In the genomic region with DNA sequence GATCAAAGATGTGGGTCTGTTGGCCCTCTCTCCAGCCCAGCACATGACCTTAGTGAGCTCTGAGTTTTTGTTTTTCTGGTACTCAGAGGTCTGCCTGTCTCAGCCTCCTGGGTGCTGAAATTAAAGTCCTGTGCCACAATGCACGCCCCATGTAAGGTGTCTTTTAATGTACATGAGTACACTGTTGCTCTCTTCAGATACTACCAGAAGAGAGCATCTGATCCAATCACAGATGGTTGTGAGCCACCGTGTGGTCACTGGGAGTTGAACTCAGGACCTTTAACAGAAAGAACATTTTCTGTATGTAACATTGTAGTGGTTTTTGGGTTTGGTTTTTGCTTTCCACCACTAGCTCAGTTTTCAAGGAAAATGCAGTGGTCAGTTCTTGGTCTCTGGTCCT, we compare ENCODE assay signal across 38 mouse cellular contexts. TPM values are rescaled to one million over a fixed set of nuclear protein-coding genes. Genes with fewer than 3 reads are reported as not detected.
DNase-seq lines count a peak whose midpoint lies in the region; ATAC-seq and TF ChIP-seq lines count a peak whose summit lies in the region.
"Had no signal": no experiment of that assay in that cellular context is flagged by ENCODE, and none has a peak within 500 bp of the region (broad histone marks: within the 10 kb centered on the region; RNA-seq: fewer than 3 reads in every experiment).

No protein-coding gene starts in this region.

- H3K9ac ChIP-seq in liver, embryonic 12.5 days, result peak overlapping the region; percentile 15; the same call in 1 of the 2 replicates
- no peak overlapping the region for H3K9ac ChIP-seq in liver, postnatal 0 days (replicated peaks)
- peak overlapping the region; percentile 96 for H3K9ac ChIP-seq in ES-Bruce4 (ENCODE audit: low read depth, poor library complexity, severe bottlenecking)
- H3K9ac ChIP-seq: embryonic facial prominence, embryonic 12.5 days; forebrain, embryonic 12.5 days; hindbrain, embryonic 12.5 days; intestine, embryonic 15.5 days; limb, embryonic 12.5 days; lung, embryonic 14.5 days; neural tube, embryonic 12.5 days had no signal

- no peaks in the 10 kb centered on the region for H3K9me3 ChIP-seq in liver, embryonic 12.5 days (replicated peaks)
- no peaks in the 10 kb centered on the region for H3K9me3 ChIP-seq in liver, postnatal 0 days (ENCODE audit: low read length)
- no peaks in the 10 kb centered on the region for H3K9me3 ChIP-seq in ES-Bruce4 (replicated peaks; ENCODE audit: control insufficient read depth, insufficient read depth, low read length, poor library complexity, severe bottlenecking)
- no peaks in the 10 kb centered on the region for H3K9me3 ChIP-seq in embryonic facial prominence, embryonic 10.5 days
- no peaks in the 10 kb centered on the region for H3K9me3 ChIP-seq in forebrain, embryonic 10.5 days
- H3K9me3 ChIP-seq: embryonic facial prominence, embryonic 12.5 days; forebrain, embryonic 12.5 days; heart, embryonic 10.5 days; hindbrain, embryonic 12.5 days; intestine, embryonic 15.5 days; kidney, embryonic 15.5 days; limb, embryonic 12.5 days; neural tube, embryonic 12.5 days had no signal

- H3K4me3 ChIP-seq in liver, embryonic 12.5 days, result no peak overlapping the region
- no peak overlapping the region for H3K4me3 ChIP-seq in liver, postnatal 0 days (ENCODE audit: low read depth, low read length)
- H3K4me3 ChIP-seq in ES-Bruce4 (ENCODE audit: low read depth, low read length), result peak overlapping the region; percentile 14; the same call in 1 of the 2 replicates
- H3K4me3 ChIP-seq in embryonic facial prominence, embryonic 10.5 days, result peak overlapping the region; percentile 99; the same call in 1 of the 2 replicates
- no peak overlapping the region for H3K4me3 ChIP-seq in forebrain, embryonic 10.5 days
- H3K4me3 ChIP-seq: embryonic facial prominence, embryonic 12.5 days; erythroblast, embryonic 14.5 days; hindbrain, embryonic 12.5 days; intestine, embryonic 15.5 days; left cerebral cortex, adult 2 months; limb, embryonic 12.5 days; neural tube, embryonic 12.5 days had no signal

- TF ChIP-seq POLR2A in ES-Bruce4 (IDR thresholded peaks at IDR 0.05; ENCODE audit: insufficient read depth, low read length), result no peak

- DNase-seq in liver, postnatal 0 days, result no peak
- no peak for DNase-seq in embryonic facial prominence, embryonic 10.5 days (ENCODE audit: low spot score)
- no peak for DNase-seq in kidney, adult 8-10 months
- no peak for DNase-seq in forebrain, embryonic 10.5 days (ENCODE audit: extremely low spot score, low spot score)
- DNase-seq in gastrocnemius, postnatal 4 days (ENCODE audit: low spot score in 2 of 2), result no peak
- DNase-seq: adrenal gland, adult 8-10 months; B cell, adult 2 months; cerebellum, adult 8-10 months; cerebellum, postnatal 25 days; gastrocnemius, postnatal 14 days; heart, postnatal 36 days; kidney, postnatal 25 days; lung, embryonic 14.5 days; lung, postnatal 14 days; right cerebral cortex, adult 18-20 months; right cerebral cortex, postnatal 4 days; thymus, adult 2 months; thymus, postnatal 36 days had no signal

- ATAC-seq in liver, embryonic 12.5 days, result no peak
- ATAC-seq in liver, postnatal 0 days, result no peak
- ATAC-seq: hindbrain, postnatal 0 days; intestine, embryonic 15.5 days; midbrain, embryonic 16.5 days had no signal

- TF ChIP-seq EP300 in liver, postnatal 0 days (IDR thresholded peaks at IDR 0.05; ENCODE audit: low read depth), result no peak
- no peak for TF ChIP-seq EP300 in ES-Bruce4 (IDR thresholded peaks at IDR 0.05; ENCODE audit: insufficient read depth, low read depth, low read length)

- H3K4me2 ChIP-seq in liver, embryonic 12.5 days, result peak overlapping the region; percentile 88; the same call in 1 of the 2 replicates
- H3K4me2 ChIP-seq in liver, postnatal 0 days (ENCODE audit: low read depth, low read length), result no peak overlapping the region
- H3K4me2 ChIP-seq: embryonic facial prominence, embryonic 12.5 days; forebrain, embryonic 12.5 days; hindbrain, embryonic 12.5 days; limb, embryonic 12.5 days; neural tube, embryonic 12.5 days had no signal

- no peaks in the 10 kb centered on the region for H3K27me3 ChIP-seq in liver, embryonic 12.5 days (replicated peaks)
- H3K27me3 ChIP-seq in liver, postnatal 0 days (ENCODE audit: insufficient read depth, low read length), result no peaks in the 10 kb centered on the region
- H3K27me3 ChIP-seq in ES-Bruce4 (ENCODE audit: control insufficient read depth, insufficient read depth, low read length, poor library complexity, severe bottlenecking), result no peaks in the 10 kb centered on the region
- no peaks in the 10 kb centered on the region; the same call in 1 of the 2 replicates for H3K27me3 ChIP-seq in embryonic facial prominence, embryonic 10.5 days (replicated peaks; ENCODE audit: low read depth, poor library complexity, severe bottlenecking)
- no peaks in the 10 kb centered on the region; the same call in 1 of the 2 replicates for H3K27me3 ChIP-seq in forebrain, embryonic 10.5 days (ENCODE audit: poor library complexity, severe bottlenecking)
- H3K27me3 ChIP-seq: intestine, embryonic 15.5 days; kidney, embryonic 15.5 days; neural tube, embryonic 12.5 days had no signal

- peaks cover 42% of the 10 kb centered on the region for H3K4me1 ChIP-seq in liver, embryonic 12.5 days
- peaks cover 15% of the 10 kb centered on the region for H3K4me1 ChIP-seq in liver, postnatal 0 days (ENCODE audit: insufficient read depth)
- no peaks in the 10 kb centered on the region for H3K4me1 ChIP-seq in ES-Bruce4 (ENCODE audit: control insufficient read depth, insufficient read depth, low read length)
- H3K4me1 ChIP-seq in embryonic facial prominence, embryonic 10.5 days, result peaks cover 16% of the 10 kb centered on the region
- H3K4me1 ChIP-seq in forebrain, embryonic 10.5 days, result peaks cover 16% of the 10 kb centered on the region

- H3K27ac ChIP-seq in liver, embryonic 12.5 days, result peak overlapping the region; percentile 90
- no peak overlapping the region for H3K27ac ChIP-seq in liver, postnatal 0 days (ENCODE audit: low read depth)
- peak overlapping the region; percentile 57 for H3K27ac ChIP-seq in ES-Bruce4 (ENCODE audit: insufficient read depth, low read length)
- H3K27ac ChIP-seq in embryonic facial prominence, embryonic 10.5 days (replicated peaks), result no peak overlapping the region
- H3K27ac ChIP-seq in forebrain, embryonic 10.5 days, result no peak overlapping the region
- H3K27ac ChIP-seq: embryonic facial prominence, embryonic 12.5 days; forebrain, embryonic 12.5 days; heart, embryonic 10.5 days; hindbrain, embryonic 12.5 days; hindbrain, postnatal 0 days; intestine, embryonic 15.5 days; kidney, embryonic 15.5 days; left cerebral cortex, adult 2 months; limb, embryonic 12.5 days; liver, embryonic 14.5 days; neural tube, embryonic 12.5 days had no signal

- WGBS in liver, embryonic 12.5 days (ENCODE audit: insufficient replicate concordance), result 75% methylated on average over 2 of the region's 2 CpGs
- 81% methylated on average over 2 of the region's 2 CpGs for WGBS in liver, postnatal 0 days (ENCODE audit: insufficient replicate concordance)
- 95% methylated on average over 2 of the region's 2 CpGs for WGBS in embryonic facial prominence, embryonic 10.5 days
- 87% methylated on average over 2 of the region's 2 CpGs for WGBS in forebrain, embryonic 10.5 days

- no peak for TF ChIP-seq CTCF in liver, postnatal 0 days (IDR thresholded peaks at IDR 0.05; ENCODE audit: low read depth)
- TF ChIP-seq CTCF in ES-Bruce4 (IDR thresholded peaks at IDR 0.05; ENCODE audit: low read depth, low read length), result no peak

- H3K36me3 ChIP-seq in liver, embryonic 12.5 days, result peaks cover 53% of the 10 kb centered on the region
- H3K36me3 ChIP-seq in liver, postnatal 0 days (replicated peaks; ENCODE audit: insufficient read depth, low read length), result peaks cover 45% of the 10 kb centered on the region
- H3K36me3 ChIP-seq in ES-Bruce4 (ENCODE audit: control insufficient read depth, insufficient read depth, low read length, poor library complexity, severe bottlenecking), result peaks cover 52% of the 10 kb centered on the region
- peaks cover 56% of the 10 kb centered on the region for H3K36me3 ChIP-seq in embryonic facial prominence, embryonic 10.5 days (replicated peaks)
- peaks cover 57% of the 10 kb centered on the region for H3K36me3 ChIP-seq in forebrain, embryonic 10.5 days (replicated peaks)

RNA-seq across cellular contexts. Expression of gene Rpl26, which starts 2.4 kb away (rescaled TPM):
- 938 and 976 TPM in 2 replicates for polyA plus RNA-seq in liver, embryonic 12.5 days (2016; fragmentation: Nextera tagmentation; extraction: Ambion mirVana)
- 531 and 540 TPM in 2 replicates for polyA plus RNA-seq in liver, postnatal 0 days (2015; fragmentation: Nextera tagmentation; extraction: Ambion mirVana)
- polyA plus RNA-seq in ES-Bruce4 (2011; ENCODE audit: insufficient read depth, insufficient read length, low read depth, missing spikeins), result 4,511 and 5,371 TPM in 2 replicates
- polyA plus RNA-seq in embryonic facial prominence, embryonic 10.5 days (2016; fragmentation: Nextera tagmentation; extraction: Ambion mirVana), result 1,085 and 1,128 TPM in 2 replicates
- polyA plus RNA-seq in forebrain, embryonic 10.5 days (2016; fragmentation: Nextera tagmentation; extraction: Ambion mirVana), result 1,077 and 1,081 TPM in 2 replicates
- 1,000 to 10,000 TPM; 1,219 to 1,338 TPM for total RNA-seq in gastrocnemius, postnatal 4 days (2021)

RNA-seq across cellular contexts. Expression of gene Rnf222, which starts 15.4 kb away (rescaled TPM):
- 0.07 and 0.10 TPM in 2 replicates for polyA plus RNA-seq in liver, embryonic 12.5 days (2016; fragmentation: Nextera tagmentation; extraction: Ambion mirVana)
- 0.02 and 0.07 TPM in 2 replicates for polyA plus RNA-seq in liver, postnatal 0 days (2015; fragmentation: Nextera tagmentation; extraction: Ambion mirVana)
- not detected in 2 replicates for polyA plus RNA-seq in ES-Bruce4 (2011; ENCODE audit: insufficient read depth, insufficient read length, low read depth, missing spikeins)
- polyA plus RNA-seq in embryonic facial prominence, embryonic 10.5 days (2016; fragmentation: Nextera tagmentation; extraction: Ambion mirVana), result not detected in 2 replicates
- polyA plus RNA-seq in forebrain, embryonic 10.5 days (2016; fragmentation: Nextera tagmentation; extraction: Ambion mirVana), result 0.05 and 0.11 TPM in 2 replicates
- total RNA-seq in gastrocnemius, postnatal 4 days (2021), result under 1 TPM in 1 of 2 experiments, not detected in 1; 0.07 TPM
- total RNA-seq: gastrocnemius, postnatal 14 days; heart, postnatal 36 days; layer of hippocampus, adult 18-20 months; layer of hippocampus, postnatal 10 days; left cerebral cortex, adult 2 months; left cerebral cortex, postnatal 25 days had no signal
- polyA plus RNA-seq: erythroblast, embryonic 14.5 days; hindbrain, embryonic 12.5 days; hindbrain, postnatal 0 days; midbrain, embryonic 16.5 days had no signal

RNA-seq across cellular contexts. Expression of gene Odf4, which starts 23.1 kb away (rescaled TPM):
- not detected in 2 replicates for polyA plus RNA-seq in liver, embryonic 12.5 days (2016; fragmentation: Nextera tagmentation; extraction: Ambion mirVana)
- polyA plus RNA-seq in liver, postnatal 0 days (2015; fragmentation: Nextera tagmentation; extraction: Ambion mirVana), result not detected in 2 replicates
- polyA plus RNA-seq in ES-Bruce4 (2011; ENCODE audit: insufficient read depth, insufficient read length, low read depth, missing spikeins), result not detected in 2 replicates
- not detected in 2 replicates for polyA plus RNA-seq in embryonic facial prominence, embryonic 10.5 days (2016; fragmentation: Nextera tagmentation; extraction: Ambion mirVana)
- polyA plus RNA-seq in forebrain, embryonic 10.5 days (2016; fragmentation: Nextera tagmentation; extraction: Ambion mirVana), result not detected in 2 replicates
- not detected for total RNA-seq in gastrocnemius, postnatal 4 days (2021)
- total RNA-seq: gastrocnemius, postnatal 14 days; heart, postnatal 36 days; layer of hippocampus, adult 18-20 months had no signal
- polyA plus RNA-seq: embryonic facial prominence, embryonic 12.5 days; erythroblast, embryonic 14.5 days; heart, embryonic 10.5 days; heart, embryonic 16.5 days; hindbrain, embryonic 12.5 days; intestine, embryonic 15.5 days; kidney, embryonic 15.5 days; limb, embryonic 12.5 days; liver, embryonic 14.5 days; lung, embryonic 14.5 days; neural tube, embryonic 12.5 days; spleen, adult 2 months had no signal

RNA-seq across cellular contexts. Expression of gene Ndel1, which starts 32.1 kb away (rescaled TPM):
- 40.4 and 42.0 TPM in 2 replicates for polyA plus RNA-seq in liver, embryonic 12.5 days (2016; fragmentation: Nextera tagmentation; extraction: Ambion mirVana)
- 32.8 and 33.8 TPM in 2 replicates for polyA plus RNA-seq in liver, postnatal 0 days (2015; fragmentation: Nextera tagmentation; extraction: Ambion mirVana)
- polyA plus RNA-seq in ES-Bruce4 (2011; ENCODE audit: insufficient read depth, insufficient read length, low read depth, missing spikeins), result 59.3 and 71.7 TPM in 2 replicates
- polyA plus RNA-seq in embryonic facial prominence, embryonic 10.5 days (2016; fragmentation: Nextera tagmentation; extraction: Ambion mirVana), result 56.5 and 57.4 TPM in 2 replicates
- 49.4 and 51.3 TPM in 2 replicates for polyA plus RNA-seq in forebrain, embryonic 10.5 days (2016; fragmentation: Nextera tagmentation; extraction: Ambion mirVana)
- 10 to 100 TPM; 76.4 to 86.4 TPM for total RNA-seq in gastrocnemius, postnatal 4 days (2021)

RNA-seq across cellular contexts. Expression of gene Arhgef15, which starts 53.5 kb away (rescaled TPM):
- 2.9 and 3.0 TPM in 2 replicates for polyA plus RNA-seq in liver, embryonic 12.5 days (2016; fragmentation: Nextera tagmentation; extraction: Ambion mirVana)
- 1.8 TPM in 2 replicates for polyA plus RNA-seq in liver, postnatal 0 days (2015; fragmentation: Nextera tagmentation; extraction: Ambion mirVana)
- 2.6 and 3.7 TPM in 2 replicates for polyA plus RNA-seq in ES-Bruce4 (2011; ENCODE audit: insufficient read depth, insufficient read length, low read depth, missing spikeins)
- polyA plus RNA-seq in embryonic facial prominence, embryonic 10.5 days (2016; fragmentation: Nextera tagmentation; extraction: Ambion mirVana), result 8.9 and 9.2 TPM in 2 replicates
- 6.7 and 6.8 TPM in 2 replicates for polyA plus RNA-seq in forebrain, embryonic 10.5 days (2016; fragmentation: Nextera tagmentation; extraction: Ambion mirVana)
- 10 to 100 TPM; 16.9 to 19.0 TPM for total RNA-seq in gastrocnemius, postnatal 4 days (2021)
- polyA plus RNA-seq: erythroblast, embryonic 14.5 days had no signal

Comparison
In these comparisons a context has a peak if more than half of its experiments do, and no peak if none do; other contexts are left out.
1. H3K27ac ChIP-seq: peak in liver, embryonic 12.5 days (single experiment) and ES-Bruce4 (single experiment); none in liver, postnatal 0 days (single experiment), embryonic facial prominence, embryonic 10.5 days (single experiment) and forebrain, embryonic 10.5 days (single experiment).
2. H3K4me3 ChIP-seq: peak in ES-Bruce4 (single experiment) and embryonic facial prominence, embryonic 10.5 days (single experiment); none in liver, embryonic 12.5 days (single experiment), liver, postnatal 0 days (single experiment) and forebrain, embryonic 10.5 days (single experiment).